Mouse (Mus musculus): ENCODE measurements around the gene Cdkl5.

Cdkl5 gene

GRCm38 (mm10) chrX:160994543-160995121 is at the start of gene Cdkl5:
Gene Cdkl5 (minus strand): TSS chrX:160994704.
- DNase-seq, result peak; percentile 92 to 95

DNA sequence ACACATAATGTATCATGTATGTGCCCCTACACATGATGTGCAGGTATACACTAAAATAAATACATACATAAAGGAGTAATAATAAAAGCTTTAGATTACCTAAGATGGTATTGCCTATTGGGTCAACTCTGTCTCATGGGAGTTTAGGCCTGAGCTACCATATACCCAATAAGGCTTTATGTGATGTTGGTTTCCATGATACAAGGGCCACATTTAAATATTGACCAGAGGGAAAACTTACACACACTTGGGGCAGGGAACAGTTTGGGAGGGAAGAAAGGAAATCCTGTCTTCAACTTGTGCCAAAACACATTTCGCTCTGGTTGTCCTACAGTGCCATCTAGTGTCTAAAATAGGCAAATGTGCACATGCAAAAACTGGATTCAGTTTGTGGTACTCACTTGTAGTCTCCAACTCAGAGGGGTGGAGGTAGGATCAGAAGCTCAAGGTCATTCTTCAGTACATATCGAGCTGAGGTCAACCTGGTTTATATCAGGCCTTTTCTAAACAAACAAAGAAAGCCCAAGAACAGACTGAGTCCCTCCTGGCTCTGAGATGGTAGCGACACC is 38.8 kb upstream of the Cdkl5 start:
- DNase-seq, result peak; percentile 4 to 54

DNA sequence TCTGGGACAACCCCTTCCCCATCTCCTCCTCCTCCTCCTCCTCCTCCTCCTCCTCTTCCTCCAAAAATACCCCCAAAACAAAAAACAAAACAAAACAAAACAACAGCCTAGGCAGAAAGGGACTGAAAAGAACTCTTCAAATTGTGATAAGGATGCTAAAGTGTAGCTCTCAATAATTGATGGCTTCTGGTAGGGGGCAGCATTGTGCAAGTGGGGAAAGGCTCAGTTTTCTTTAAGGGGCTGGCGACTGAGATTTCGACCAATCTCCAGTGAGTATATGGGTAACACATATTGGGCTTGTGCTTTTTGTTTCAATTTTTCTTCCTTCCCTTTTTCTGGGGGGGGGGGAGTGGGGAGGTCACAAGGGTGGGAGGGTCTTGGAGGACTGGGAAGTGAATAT is 37.9 kb upstream of the Cdkl5 start:
- no peak for DNase-seq

- no peak for DNase-seq
These were observed 35.7 kb upstream of the Cdkl5 start for GRCm38 (mm10) chrX:161030233-161030632.

- DNase-seq, result no peak
These were observed 30.0 kb upstream of the Cdkl5 start for GRCm38 (mm10) chrX:161024475-161024874.

DNA sequence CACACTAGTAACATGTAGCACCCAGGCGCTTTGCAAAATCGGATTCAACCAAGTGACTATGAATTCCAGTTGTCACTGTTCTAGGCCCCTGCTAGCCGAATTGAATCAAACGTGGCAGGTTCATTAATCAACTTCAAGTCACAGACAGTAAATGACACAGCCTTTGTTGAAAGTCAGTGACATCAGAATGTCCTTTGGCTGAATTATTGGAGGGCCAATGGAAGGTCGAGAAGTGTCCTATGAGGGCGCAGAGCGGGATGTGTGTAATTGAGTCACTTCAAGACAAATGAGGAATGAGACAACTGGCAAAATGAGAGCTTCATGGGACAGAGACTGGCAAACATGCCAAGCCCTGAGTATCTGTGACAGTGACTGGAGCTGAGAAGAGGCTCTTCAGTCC is 27.0 kb upstream of the Cdkl5 start:
- DNase-seq, result no peak

- no peak for DNase-seq
These were observed 23.7 kb upstream of the Cdkl5 start for GRCm38 (mm10) chrX:161018179-161018578.

- no peak for DNase-seq
These were observed 11.8 kb upstream of the Cdkl5 start for GRCm38 (mm10) chrX:161006272-161006671.

- DNase-seq, result no peak
These were observed 1.5 kb upstream of the Cdkl5 start for GRCm38 (mm10) chrX:160996051-160996450.

- no peak for DNase-seq
These were observed 695 bp upstream of the Cdkl5 start for GRCm38 (mm10) chrX:160995131-160995667.

DNA sequence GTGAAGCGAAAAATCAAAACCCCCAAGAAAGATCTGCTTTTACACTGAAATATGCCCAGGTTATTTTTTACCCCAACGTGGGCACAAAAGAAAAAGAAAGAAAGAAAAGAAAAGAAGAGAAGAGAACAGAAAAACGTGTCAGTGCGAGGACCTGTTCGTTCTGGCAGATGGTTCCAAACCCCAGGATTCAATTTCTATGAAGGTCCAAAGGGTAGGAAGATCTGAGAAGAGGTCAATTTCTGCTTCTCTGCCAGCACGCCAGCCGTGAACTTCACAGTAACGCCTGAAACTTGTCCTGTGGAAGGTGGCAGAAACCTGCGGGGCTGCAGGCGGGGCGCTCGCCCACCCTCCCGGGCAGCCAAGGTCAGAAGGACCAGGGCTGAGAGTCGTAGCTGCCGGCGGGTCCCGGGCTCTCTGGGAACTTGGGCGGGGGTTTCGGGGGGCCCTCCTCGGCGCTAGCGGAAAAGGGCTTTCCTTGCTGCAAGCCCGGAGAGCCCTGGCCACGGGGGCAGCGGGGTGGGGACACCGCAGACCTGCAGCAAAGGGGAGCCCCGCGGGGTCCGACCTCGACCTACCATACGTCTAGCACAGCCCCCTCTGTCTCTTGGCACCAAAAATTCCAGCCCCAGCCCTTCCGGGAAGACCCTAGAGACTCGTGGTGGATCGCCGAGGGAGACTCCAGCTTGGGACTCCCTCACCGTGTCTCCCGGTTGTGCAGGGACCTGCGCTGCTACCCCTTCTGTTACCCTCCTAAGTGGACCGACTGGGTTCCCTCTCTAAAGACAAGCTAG is 560 bp downstream of the Cdkl5 start:
- DNase-seq, result peak; percentile 20 to 35

DNA sequence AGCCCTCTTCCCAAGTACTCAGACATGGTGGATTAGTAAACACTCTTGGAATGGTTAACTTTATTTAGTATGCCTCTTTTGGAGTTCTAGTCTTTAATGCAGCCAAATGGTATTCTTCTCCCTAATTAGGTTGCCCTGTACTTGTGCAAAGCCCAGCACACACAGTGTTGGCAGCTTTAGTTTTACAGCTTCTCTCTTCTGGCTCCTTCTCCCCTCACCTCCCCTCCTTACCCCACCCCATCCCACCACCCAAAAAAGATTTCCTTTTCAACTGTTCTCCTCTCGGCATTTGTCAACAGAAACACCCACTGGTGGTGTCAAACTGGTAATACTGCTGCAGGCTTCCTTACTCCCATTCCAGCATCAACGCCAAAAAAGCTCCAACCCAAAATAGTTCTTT is 1.8 kb downstream of the Cdkl5 start:
- DNase-seq, result no peak

GRCm38 (mm10) chrX:160990276-160990675 is 4.2 kb downstream of the Cdkl5 start:
- DNase-seq, result no peak

- DNase-seq, result peak; percentile 47 to 49
These were observed 16.6 kb downstream of the Cdkl5 start for GRCm38 (mm10) chrX:160977919-160978318.

GRCm38 (mm10) chrX:160971991-160972545 is 22.4 kb downstream of the Cdkl5 start:
- peak; percentile 28 to 45 for DNase-seq

DNA sequence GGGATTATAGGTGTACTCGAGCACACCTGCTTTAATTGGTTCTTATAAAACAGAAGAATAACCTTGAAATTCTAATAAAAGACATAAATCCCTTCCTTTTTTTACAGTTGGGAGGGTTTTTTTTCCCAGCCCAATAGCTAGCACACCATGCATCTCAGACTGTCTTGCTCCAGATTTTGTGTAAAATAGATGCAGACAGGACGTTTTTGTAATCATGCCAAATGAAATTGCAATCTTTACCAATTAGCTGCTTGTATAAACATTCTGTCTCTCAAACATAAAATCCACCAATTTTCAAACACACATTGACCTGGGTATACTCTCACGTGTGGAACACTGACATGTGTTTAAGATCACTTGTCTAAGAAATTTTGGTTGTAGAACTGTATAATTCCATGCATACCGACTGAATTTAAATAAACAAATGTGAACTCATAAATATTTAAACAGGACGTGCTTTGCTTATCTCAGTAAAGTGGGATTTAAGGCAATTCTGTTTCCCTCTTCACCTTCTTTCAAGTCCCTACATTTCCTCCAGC is 35.8 kb downstream of the Cdkl5 start:
- DNase-seq, result no peak

DNA sequence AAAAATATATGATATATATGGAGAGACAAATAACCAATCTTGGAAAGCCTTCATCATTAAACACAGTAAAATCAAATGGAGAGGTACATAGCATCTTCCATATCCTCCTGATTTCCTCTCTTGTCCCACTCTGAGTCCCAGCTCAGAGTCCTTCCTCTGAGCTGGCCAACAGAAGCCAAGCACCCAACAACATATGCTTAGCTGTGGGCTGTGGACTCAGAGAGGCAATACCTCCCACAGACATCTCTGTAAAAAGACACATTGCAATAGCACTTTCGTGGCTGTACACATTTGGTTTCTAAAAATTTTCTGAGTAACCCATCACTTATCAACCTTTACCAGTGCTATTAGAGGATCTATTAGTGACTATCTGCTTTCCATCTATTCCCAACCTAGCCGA is 44.9 kb downstream of the Cdkl5 start:
- no peak for DNase-seq

- DNase-seq, result no peak
These were observed 49.8 kb downstream of the Cdkl5 start for GRCm38 (mm10) chrX:160944722-160945121.

DNA sequence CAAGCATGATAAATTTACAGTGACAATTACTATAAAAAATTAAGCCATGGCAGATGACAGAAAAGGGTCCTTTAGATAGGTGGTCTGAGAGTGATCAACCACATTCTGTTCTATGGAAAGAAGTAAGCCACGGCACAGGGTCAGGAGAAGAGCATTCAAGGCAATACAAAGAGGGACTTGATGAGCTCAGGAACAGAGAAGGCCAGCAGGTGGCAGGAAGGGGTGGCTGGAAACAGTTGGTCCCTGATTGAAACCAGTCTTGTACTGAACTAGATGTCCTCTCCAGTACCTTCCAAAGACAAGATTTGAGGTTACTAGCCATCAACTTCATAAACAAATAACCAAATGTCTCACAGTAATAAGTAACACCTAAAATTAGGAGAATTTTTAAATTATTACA is 59.0 kb downstream of the Cdkl5 start:
- peak; percentile 43 to 46 for DNase-seq

DNA sequence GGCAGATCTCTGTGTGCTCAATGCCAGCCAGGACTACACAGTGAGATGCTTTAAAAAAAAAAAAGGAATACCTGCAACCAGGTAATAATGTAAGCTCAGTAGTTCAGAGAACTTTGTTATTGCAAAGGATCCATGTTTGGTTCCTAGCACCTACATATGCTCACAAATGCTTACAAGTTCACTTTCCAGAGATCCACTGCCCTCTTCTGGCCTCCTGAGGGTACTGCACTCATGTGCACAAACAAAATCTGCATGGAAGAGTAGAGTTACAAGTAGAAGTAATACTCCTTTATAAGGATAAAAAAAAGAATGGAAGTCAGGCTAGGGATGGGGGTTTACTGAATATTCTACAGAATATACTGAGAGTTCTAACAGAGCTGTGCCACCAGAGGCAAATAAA is 63.8 kb downstream of the Cdkl5 start:
- DNase-seq, result no peak

GRCm38 (mm10) chrX:160928870-160929269 is 65.6 kb downstream of the Cdkl5 start:
- no peak for DNase-seq

- no peak for DNase-seq
These were observed 75.4 kb downstream of the Cdkl5 start for GRCm38 (mm10) chrX:160919022-160919637.

DNA sequence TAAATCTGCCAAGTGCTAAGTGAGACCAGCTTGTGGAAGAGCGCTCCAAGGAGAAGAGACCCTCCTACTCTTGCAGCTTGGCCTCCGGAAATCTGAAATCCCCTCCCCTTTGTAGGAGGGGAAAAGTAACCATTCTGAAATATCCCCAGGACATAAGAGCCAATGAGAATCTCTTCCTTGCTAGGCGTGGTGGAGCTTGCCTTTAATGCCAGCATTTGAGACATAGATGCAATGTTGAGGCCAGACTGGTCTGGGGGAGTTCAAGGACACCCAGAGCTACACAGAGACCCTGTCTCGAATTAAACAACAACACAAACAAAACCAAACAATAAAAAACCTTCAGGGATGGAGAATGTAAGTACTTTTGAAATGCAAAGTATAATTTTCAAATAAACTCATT is 87.6 kb downstream of the Cdkl5 start, which contains the start of gene Gja6:
Gja6 (minus strand) TSS at position 101 of the 400 bp plus-strand sequence.
- DNase-seq, result no peak
